Mouse (Mus musculus) heart, postnatal 14 days (tissue): Measurements from ENCODE around the gene Fmo5. TPM values are rescaled to one million over a fixed set of nuclear protein-coding genes. Genes with fewer than 3 reads are reported as not detected.

Experiments used
- DNase-seq, 2 experiments: peaks; one replicate each; pipeline ENCODE4 v3.0.0; 2021 to 2022
- intact Hi-C: fragments of 180-260 bp; cut with DNase I; formaldehyde crosslinking; loops from one replicate; pipeline ENCODE4 v1.15.1; 2025
- total RNA-seq, 2 experiments: library from RNA; stranded (reverse); gene quantifications; 2 replicates each; pipeline ENCODE4 v1.2.3; 2021

The Fmo5 gene
- total RNA-seq, 2 experiments from 2014 or later: 8.0 to 9.6 TPM

- DNase-seq: no peak
- intact Hi-C loops: no loop called here
These were observed 38.6 kb downstream of the Fmo5 start for GRCm38 (mm10) chr3:97667093-97667675.

- intact Hi-C loops: no loop called here
- DNase-seq: no peak
These were observed 46.1 kb downstream of the Fmo5 start, which contains the start of gene Gm17651 for GRCm38 (mm10) chr3:97674644-97675110. Gene Gm17651 (minus strand): TSS chr3:97674694.

GRCm38 (mm10) chr3:97676126-97676525 lies 47.5 kb downstream of the Fmo5 start:
- intact Hi-C loops: no loop called here
- no peak for DNase-seq

GRCm38 (mm10) chr3:97678416-97678815 lies 49.8 kb downstream of the Fmo5 start:
- DNase-seq: no peak
- intact Hi-C loops: no loop called here

- peak; percentile 82 to 85 for DNase-seq
- intact Hi-C loops: loop anchor here (1.0 kb wide), 1 partner anchor 199 kb away; no protein-coding TSS in a partner anchor
These were observed 52.2 kb downstream of the Fmo5 start for GRCm38 (mm10) chr3:97680631-97681320.

GRCm38 (mm10) chr3:97681321-97682158 lies 52.9 kb downstream of the Fmo5 start:
- intact Hi-C loops: loop anchor here (1.0 kb wide), 1 partner anchor 198 kb away; no protein-coding TSS in a partner anchor
- peak; percentile 59 to 68 for DNase-seq

GRCm38 (mm10) chr3:97682159-97682502 lies 53.5 kb downstream of the Fmo5 start:
- intact Hi-C loops: no loop called here
- no peak for DNase-seq

GRCm38 (mm10) chr3:97682576-97682975 lies 54.0 kb downstream of the Fmo5 start:
- intact Hi-C loops: no loop called here
- DNase-seq: no peak

- intact Hi-C loops: no loop called here
- DNase-seq: no peak
These were observed 55.1 kb downstream of the Fmo5 start for GRCm38 (mm10) chr3:97683560-97684195.

- intact Hi-C loops: no loop called here
- DNase-seq: no peak
These were observed 57.9 kb downstream of the Fmo5 start for GRCm38 (mm10) chr3:97686372-97687117.

GRCm38 (mm10) chr3:97689289-97689688 lies 60.7 kb downstream of the Fmo5 start:
- intact Hi-C loops: no loop called here
- no peak for DNase-seq

GRCm38 (mm10) chr3:97690590-97690989 lies 62.0 kb downstream of the Fmo5 start:
- intact Hi-C loops: no loop called here
- DNase-seq: no peak

GRCm38 (mm10) chr3:97691443-97692017 lies 62.9 kb downstream of the Fmo5 start:
- DNase-seq: no peak
- intact Hi-C loops: no loop called here

GRCm38 (mm10) chr3:97693806-97694205 lies 65.2 kb downstream of the Fmo5 start:
- no peak for DNase-seq
- intact Hi-C loops: no loop called here

- DNase-seq: no peak
- intact Hi-C loops: no loop called here
These were observed 68.3 kb downstream of the Fmo5 start for GRCm38 (mm10) chr3:97696866-97697265.

- intact Hi-C loops: no loop called here
These were observed 68.7 kb downstream of the Fmo5 start for GRCm38 (mm10) chr3:97697291-97697690.

GRCm38 (mm10) chr3:97699061-97699460 lies 70.5 kb downstream of the Fmo5 start:
- DNase-seq: no peak
- intact Hi-C loops: no loop called here

More at GRCm38 (mm10) chr3:97697291-97697690, 68.7 kb downstream of the Fmo5 start:
- DNase-seq: no peak

- intact Hi-C loops: no loop called here
- no peak for DNase-seq
These were observed 72.6 kb downstream of the Fmo5 start for GRCm38 (mm10) chr3:97701198-97701597.

- no peak for DNase-seq
- intact Hi-C loops: no loop called here
These were observed 74.0 kb downstream of the Fmo5 start for GRCm38 (mm10) chr3:97702448-97703080.
